Mouse (Mus musculus) myocyte (in vitro differentiated cells): ENCODE results near the gene Aamp.

Source experiments
- CEBPB ChIP-seq: IDR thresholded peaks from 2 replicates; pipeline ENCODE4 v1.6.1; 2011; ENCODE audit warnings: mild to moderate bottlenecking, moderate library complexity; ENCODE audit not compliant: poor library complexity, insufficient read depth, severe bottlenecking
- E2F4 ChIP-seq: IDR thresholded peaks from one replicate; pipeline ENCODE4 v1.6.1; 2011; ENCODE audit warnings: mild to moderate bottlenecking, control low read depth, moderate library complexity; ENCODE audit not compliant: insufficient read depth
- MYOD1 ChIP-seq, 3 experiments: IDR thresholded peaks; one replicate each; pipeline ENCODE4 v1.6.1; 2011; ENCODE audit warnings: control low read depth in 2 of 3, low read depth in 2 of 3, mild to moderate bottlenecking in 2 of 3, moderate library complexity in 1 of 3; ENCODE audit not compliant: insufficient read length in 2 of 3, control insufficient read depth in 1 of 3
- MYOG ChIP-seq, 3 experiments: IDR thresholded peaks; one replicate each; pipeline ENCODE4 v1.6.1; 2011; ENCODE audit warnings: control low read depth in 2 of 3, low read depth in 2 of 3, mild to moderate bottlenecking in 2 of 3; ENCODE audit not compliant: insufficient read length in 2 of 3, control insufficient read depth in 1 of 3, insufficient read depth in 1 of 3
- USF1 ChIP-seq: IDR thresholded peaks from one replicate; pipeline ENCODE4 v1.6.1; 2011; ENCODE audit warnings: low read depth, mild to moderate bottlenecking, control low read depth, moderate library complexity

GRCm38 (mm10) chr1:74332930-74333329 is 48.4 kb upstream of the Aamp start:
- TF ChIP-seq MYOG (IDR thresholded peaks at IDR 0.05; ENCODE audit: control insufficient read depth in 1 of 3, insufficient read depth in 1 of 3, insufficient read length in 2 of 3, low read depth in 2 of 3) (no peak), E2F4 (no peak), USF1 (no peak), CEBPB (no peak), MYOD1 (IDR thresholded peaks at IDR 0.05; ENCODE audit: control insufficient read depth in 1 of 3, insufficient read length in 2 of 3, low read depth in 2 of 3) (no peak)
